Mouse (Mus musculus) neural tube, embryonic 11.5 days (tissue): ENCODE data around the gene Ccdc170. TPM values are rescaled to one million over a fixed set of nuclear protein-coding genes. Genes with fewer than 3 reads are reported as not detected.
"Not testable (repeated sequence)": the region's sequence is repeated elsewhere in the genome, so short reads cannot be mapped to it uniquely, and the experiment has no call there.

Source experiments
- ATAC-seq: fragments of 200-750 bp; cut with Nextera tagmentation; 2 replicates; pipeline ENCODE4 v1.8.0; 2017; ENCODE audit warnings: moderate number of reproducible peaks, mild to moderate bottlenecking, moderate TSS enrichment, moderate library complexity; ENCODE audit not compliant: insufficient read depth, low FRiP score, low TSS enrichment
- DNase-seq: peaks from one replicate; pipeline ENCODE4 v3.0.0-alpha.2; 2015; ENCODE audit warnings: low spot score
- H3K27ac ChIP-seq: fragments of 300-500 bp; sonication (generic); 2 replicates; pipeline ENCODE4 v1.5.1; 2014; ENCODE audit warnings: low read depth, mild to moderate bottlenecking, low read length
- H3K27me3 ChIP-seq: fragments of 300-500 bp; sonication (generic); 2 replicates; pipeline ENCODE4 v1.6.1; 2014; ENCODE audit warnings: mild to moderate bottlenecking, low read length, mixed read lengths; ENCODE audit not compliant: control insufficient read depth, insufficient read depth
- H3K36me3 ChIP-seq: fragments of 300-500 bp; sonication (generic); 2 replicates; pipeline ENCODE4 v1.6.1; 2014; ENCODE audit warnings: mild to moderate bottlenecking, low read length, moderate library complexity, mixed read lengths; ENCODE audit not compliant: control insufficient read depth, insufficient read depth
- H3K4me1 ChIP-seq: fragments of 300-500 bp; sonication (generic); 2 replicates; pipeline ENCODE4 v1.6.1; 2014; ENCODE audit warnings: low read length, mixed read lengths; ENCODE audit not compliant: control insufficient read depth, insufficient read depth
- H3K4me2 ChIP-seq: fragments of 300-500 bp; sonication (generic); 2 replicates; pipeline ENCODE4 v1.6.1; 2014; ENCODE audit warnings: low read depth, mild to moderate bottlenecking, moderate library complexity
- H3K4me3 ChIP-seq: fragments of 300-500 bp; sonication (generic); 2 replicates; pipeline ENCODE4 v1.5.1; 2014; ENCODE audit warnings: low read depth, low read length
- H3K9ac ChIP-seq: fragments of 300-500 bp; sonication (generic); 2 replicates; pipeline ENCODE4 v1.6.1; 2014; ENCODE audit warnings: mild to moderate bottlenecking, low read length
- H3K9me3 ChIP-seq: fragments of 300-500 bp; sonication (generic); 2 replicates; pipeline ENCODE4 v1.6.1; 2016; ENCODE audit warnings: low read length; ENCODE audit not compliant: control insufficient read depth
- WGBS: fragments of 180-500 bp; shearing (Covaris S2); extraction: QIAGEN DNeasy Blood & Tissue Kit; methylation state at CpG from one replicate; pipeline ENCODE4 v1.1.7; 2014; 5-methylcytosine and 5-hydroxymethylcytosine counted together
- polyA plus RNA-seq: library from polyadenylated mRNA; unstranded; fragments of >200 nt; fragmentation: Nextera tagmentation; extraction: Ambion mirVana; gene quantifications from 2 replicates; pipeline ENCODE4 v1.2.1, GENCODE M21; 2014

The Ccdc170 gene
- polyA plus RNA-seq, 1 experiment from 2014 or later = not detected

- DNase-seq (no peak), ATAC-seq (no peak)
- Histone ChIP-seq H3K4me3 (no peak overlapping the region), H3K9me3 (no peaks in the 10 kb centered on the region), H3K27ac (no peak overlapping the region), H3K4me1 (no peaks in the 10 kb centered on the region), H3K27me3 (no peaks in the 10 kb centered on the region), H3K9ac (no peak overlapping the region), H3K4me2 (no peak overlapping the region), H3K36me3 (no peaks in the 10 kb centered on the region)
- WGBS = 86% methylated on average over 12 of the region's 12 CpGs
Measured at GRCm38 (mm10) chr10:4598916-4599315, 116.6 kb downstream of the Ccdc170 start.

GRCm38 (mm10) chr10:4599591-4599990 is 117.3 kb downstream of the Ccdc170 start:
- Histone ChIP-seq H3K27ac (no peak overlapping the region), H3K4me3 (no peak overlapping the region), H3K4me1 (no peaks in the 10 kb centered on the region), H3K9me3 (no peaks in the 10 kb centered on the region), H3K9ac (no peak overlapping the region), H3K4me2 (no peak overlapping the region), H3K36me3 (no peaks in the 10 kb centered on the region), H3K27me3 (no peaks in the 10 kb centered on the region)
- no peak for ATAC-seq
- DNase-seq = no peak
- WGBS = 82% methylated on average over 4 of the region's 4 CpGs

- ATAC-seq (no peak), DNase-seq (no peak)
- no peaks in the 10 kb centered on the region for H3K4me1 ChIP-seq
- H3K36me3 ChIP-seq = no peaks in the 10 kb centered on the region
- no peak overlapping the region for H3K27ac ChIP-seq
- H3K9me3 ChIP-seq = no peaks in the 10 kb centered on the region
- H3K27me3 ChIP-seq = no peaks in the 10 kb centered on the region
- 77% methylated on average over 2 of the region's 2 CpGs for WGBS
- H3K4me2 ChIP-seq = no peak overlapping the region
- no peak overlapping the region for H3K9ac ChIP-seq
- H3K4me3 ChIP-seq = no peak overlapping the region
Measured at GRCm38 (mm10) chr10:4600796-4601474, 118.6 kb downstream of the Ccdc170 start.

DNA sequence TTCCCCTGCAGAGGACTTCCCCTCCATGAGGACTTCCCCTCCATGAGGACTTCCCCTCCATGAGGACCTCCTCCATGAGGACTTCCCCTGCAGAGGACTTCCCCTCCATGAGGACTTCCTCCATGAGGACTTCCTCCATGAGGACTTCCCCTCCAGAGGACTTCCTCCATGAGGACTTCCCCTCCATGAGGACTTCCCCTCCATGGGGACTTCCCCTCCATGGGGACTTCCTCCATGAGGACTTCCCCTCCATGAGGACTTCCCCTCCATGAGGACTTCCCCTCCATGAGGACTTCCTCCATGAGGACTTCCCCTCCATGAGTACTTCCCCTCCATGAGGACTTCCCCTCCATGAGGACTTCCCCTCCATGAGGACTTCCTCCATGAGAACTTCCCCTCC is 119.3 kb downstream of the Ccdc170 start:
- not testable (repeated sequence) for H3K4me1 ChIP-seq, ATAC-seq, H3K4me2 ChIP-seq, H3K9ac ChIP-seq, H3K27me3 ChIP-seq, H3K9me3 ChIP-seq, H3K36me3 ChIP-seq, H3K4me3 ChIP-seq, DNase-seq, H3K27ac ChIP-seq

DNA sequence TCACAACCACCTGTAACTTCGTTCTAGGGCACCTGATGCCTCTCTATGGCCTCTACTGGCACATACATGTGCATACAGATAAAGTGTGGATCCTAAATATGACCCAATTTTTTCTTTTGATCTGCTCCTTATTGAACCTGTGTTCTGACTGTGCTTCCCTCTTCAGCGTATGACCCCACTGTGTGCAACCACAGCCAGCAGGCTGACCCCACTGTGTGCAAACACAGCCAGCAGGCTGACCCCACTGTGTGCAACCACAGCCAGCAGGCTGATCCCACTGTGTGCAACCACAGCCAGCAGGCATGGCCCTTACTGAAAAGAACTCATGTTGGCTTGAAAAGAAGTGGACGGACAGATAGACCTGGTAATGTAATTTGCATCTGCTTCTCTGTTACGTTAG is 120.2 kb downstream of the Ccdc170 start:
- Histone ChIP-seq H3K9ac (no peak overlapping the region), H3K4me1 (no peaks in the 10 kb centered on the region), H3K9me3 (no peaks in the 10 kb centered on the region), H3K4me3 (no peak overlapping the region), H3K27ac (no peak overlapping the region), H3K36me3 (no peaks in the 10 kb centered on the region), H3K4me2 (no peak overlapping the region), H3K27me3 (no peaks in the 10 kb centered on the region)
- ATAC-seq (no peak), DNase-seq (no peak)
- 73% methylated on average over 4 of the region's 4 CpGs for WGBS

- Histone ChIP-seq H3K4me2 (no peak overlapping the region), H3K27ac (no peak overlapping the region), H3K4me3 (no peak overlapping the region), H3K27me3 (no peaks in the 10 kb centered on the region), H3K9me3 (no peaks in the 10 kb centered on the region), H3K4me1 (no peaks in the 10 kb centered on the region), H3K9ac (no peak overlapping the region), H3K36me3 (no peaks in the 10 kb centered on the region)
- WGBS = 84% methylated on average over 4 of the region's 4 CpGs
- ATAC-seq (no peak), DNase-seq (no peak)
Measured at GRCm38 (mm10) chr10:4604527-4605209, 122.4 kb downstream of the Ccdc170 start.

DNA sequence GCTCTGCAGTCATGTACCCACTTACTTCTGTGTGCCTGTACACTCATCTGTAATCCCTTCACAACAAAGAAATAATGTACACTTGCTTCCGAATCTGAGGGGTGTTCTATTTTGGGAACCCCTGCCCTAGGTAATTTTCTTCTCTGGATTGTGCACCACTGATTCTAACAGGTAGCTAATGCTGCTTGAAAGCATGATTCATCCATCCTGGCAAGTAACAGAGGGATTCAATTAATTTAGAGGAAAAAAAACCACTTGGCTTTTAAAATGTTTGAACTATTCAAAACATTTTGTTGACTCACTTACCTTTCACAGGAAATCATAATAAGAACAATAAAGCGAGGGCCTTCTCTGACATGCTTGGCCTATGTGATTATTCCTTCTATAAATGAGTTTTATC is 127.9 kb downstream of the Ccdc170 start:
- DNase-seq (no peak), ATAC-seq (no peak)
- Histone ChIP-seq H3K4me1 (no peaks in the 10 kb centered on the region), H3K27ac (no peak overlapping the region), H3K36me3 (no peaks in the 10 kb centered on the region), H3K9me3 (no peaks in the 10 kb centered on the region), H3K27me3 (no peaks in the 10 kb centered on the region), H3K4me2 (no peak overlapping the region), H3K4me3 (no peak overlapping the region), H3K9ac (no peak overlapping the region)
- 83% methylated on average over 2 of the region's 2 CpGs for WGBS

DNA sequence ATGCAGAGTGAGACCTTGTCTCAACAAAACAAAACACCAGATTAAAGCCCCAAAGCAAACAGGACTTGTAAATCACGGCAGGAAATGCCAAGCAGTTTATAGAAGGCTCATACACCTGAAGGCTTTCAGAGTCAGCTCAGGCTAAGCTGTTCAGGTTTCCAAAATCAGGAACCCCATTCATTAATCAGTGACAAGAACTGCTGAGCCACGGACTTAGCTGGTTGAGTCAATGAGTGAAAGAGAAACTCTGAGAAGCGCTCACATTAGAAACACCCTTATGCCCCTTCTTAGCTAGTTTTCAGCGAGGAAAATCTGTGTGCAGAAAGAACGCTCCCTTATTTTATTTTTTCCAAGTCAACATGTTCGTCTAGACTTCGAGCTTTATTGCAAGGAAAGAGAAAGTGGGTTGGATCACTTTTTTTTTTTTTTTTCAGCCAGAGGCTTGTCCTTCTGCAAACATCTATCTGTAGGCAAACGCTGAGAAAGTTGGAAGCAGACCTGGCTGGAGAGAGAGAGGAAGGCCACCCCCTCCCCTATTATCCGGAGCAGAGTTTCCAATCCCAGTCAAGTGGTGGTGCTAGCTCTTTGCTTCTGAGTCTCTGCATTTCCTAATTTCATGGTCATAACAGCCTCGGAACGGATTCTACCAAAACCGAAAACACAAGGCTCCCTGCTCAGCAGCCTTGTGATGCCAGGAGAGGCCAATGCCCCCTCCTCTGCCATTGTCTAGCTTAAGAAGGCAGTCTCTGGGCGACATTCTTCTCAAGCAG is 129.3 kb downstream of the Ccdc170 start, which contains the start of gene Esr1:
Esr1 (plus strand) TSS at position 208 of the 770 bp plus-strand sequence.
- Histone ChIP-seq H3K27me3 (no peaks in the 10 kb centered on the region), H3K4me2 (no peak within 1 kb of the TSS), H3K4me1 (no peaks in the 10 kb centered on the region), H3K9me3 (no peaks in the 10 kb centered on the region), H3K9ac (no peak within 1 kb of the TSS), H3K27ac (no peak within 1 kb of the TSS), H3K36me3 (no peaks in the 10 kb centered on the region), H3K4me3 (no peak within 1 kb of the TSS)
- DNase-seq (no peak), ATAC-seq (no peak)
- WGBS = 58% methylated on average over 13 of the region's 13 CpGs
